Mouse (Mus musculus): ENCODE data around the gene Acan.

The Acan gene

GRCm38 (mm10) chr7:79147011-79147837 is 93.9 kb downstream of the Acan start:
- no peaks in the 10 kb centered on the region for H3K27me3 ChIP-seq (ENCODE audit: insufficient read depth, low read length)
- H3K36me3 ChIP-seq (ENCODE audit: insufficient read depth, low read length): peaks cover 41% of the 10 kb centered on the region
- H3K4me3 ChIP-seq (replicated peaks; ENCODE audit: low read length): peak overlapping the region; percentile 92
- TF ChIP-seq POU5F1 (IDR thresholded peaks at IDR 0.05; ENCODE audit: borderline replicate concordance, low read length) (no peak), CTCF (conservative IDR thresholded peaks at IDR 0.05; ENCODE audit: low read length) (no peak), NANOG (IDR thresholded peaks at IDR 0.05; ENCODE audit: borderline replicate concordance, low read length) (no peak)
- H3K9me3 ChIP-seq (ENCODE audit: low read length): no peaks in the 10 kb centered on the region
- H3K4me1 ChIP-seq (replicated peaks; ENCODE audit: low read depth, low read length): peaks cover 60% of the 10 kb centered on the region

GRCm38 (mm10) chr7:79147931-79148653 is 94.8 kb downstream of the Acan start:
- TF ChIP-seq CTCF (conservative IDR thresholded peaks at IDR 0.05; ENCODE audit: low read length) (no peak), NANOG (IDR thresholded peaks at IDR 0.05; ENCODE audit: borderline replicate concordance, low read length) (no peak), POU5F1 (IDR thresholded peaks at IDR 0.05; ENCODE audit: borderline replicate concordance, low read length) (no peak)
- Histone ChIP-seq H3K36me3 (ENCODE audit: insufficient read depth, low read length) (peaks cover 32% of the 10 kb centered on the region), H3K4me1 (replicated peaks; ENCODE audit: low read depth, low read length) (peaks cover 53% of the 10 kb centered on the region), H3K4me3 (replicated peaks; ENCODE audit: low read length) (peak overlapping the region; percentile 92), H3K27me3 (ENCODE audit: insufficient read depth, low read length) (no peaks in the 10 kb centered on the region), H3K9me3 (ENCODE audit: low read length) (no peaks in the 10 kb centered on the region)

GRCm38 (mm10) chr7:79148711-79149266 is 95.5 kb downstream of the Acan start, which contains the start of gene Mfge8:
Gene Mfge8 (minus strand): TSS chr7:79149060.
- Histone ChIP-seq H3K36me3 (ENCODE audit: insufficient read depth, low read length) (peaks cover 25% of the 10 kb centered on the region), H3K4me1 (replicated peaks; ENCODE audit: low read depth, low read length) (peaks cover 47% of the 10 kb centered on the region), H3K4me3 (replicated peaks; ENCODE audit: low read length) (peak within 1 kb of the TSS; percentile 92), H3K9me3 (ENCODE audit: low read length) (no peaks in the 10 kb centered on the region), H3K27me3 (ENCODE audit: insufficient read depth, low read length) (no peaks in the 10 kb centered on the region)
- TF ChIP-seq CTCF (conservative IDR thresholded peaks at IDR 0.05; ENCODE audit: low read length) (no peak), POU5F1 (IDR thresholded peaks at IDR 0.05; ENCODE audit: borderline replicate concordance, low read length) (no peak), NANOG (IDR thresholded peaks at IDR 0.05; ENCODE audit: borderline replicate concordance, low read length) (no peak)

GRCm38 (mm10) chr7:79149522-79149921 is 96.2 kb downstream of the Acan start:
- Histone ChIP-seq H3K9me3 (ENCODE audit: low read length) (no peaks in the 10 kb centered on the region), H3K4me3 (replicated peaks; ENCODE audit: low read length) (peak overlapping the region; percentile 92), H3K27me3 (ENCODE audit: insufficient read depth, low read length) (peaks cover 3% of the 10 kb centered on the region; the same call in 1 of the 2 replicates), H3K4me1 (replicated peaks; ENCODE audit: low read depth, low read length) (peaks cover 42% of the 10 kb centered on the region), H3K36me3 (ENCODE audit: insufficient read depth, low read length) (peaks cover 18% of the 10 kb centered on the region)
- no peak for TF ChIP-seq CTCF (conservative IDR thresholded peaks at IDR 0.05; ENCODE audit: low read length)
- no peak for TF ChIP-seq POU5F1 (IDR thresholded peaks at IDR 0.05; ENCODE audit: borderline replicate concordance, low read length)
- no peak for TF ChIP-seq NANOG (IDR thresholded peaks at IDR 0.05; ENCODE audit: borderline replicate concordance, low read length)

- H3K4me3 ChIP-seq (replicated peaks; ENCODE audit: low read length): no peak overlapping the region
- no peak for TF ChIP-seq POU5F1 (IDR thresholded peaks at IDR 0.05; ENCODE audit: borderline replicate concordance, low read length)
- TF ChIP-seq CTCF (conservative IDR thresholded peaks at IDR 0.05; ENCODE audit: low read length): no peak
- no peak for TF ChIP-seq NANOG (IDR thresholded peaks at IDR 0.05; ENCODE audit: borderline replicate concordance, low read length)
- peaks cover 3% of the 10 kb centered on the region; the same call in 1 of the 2 replicates for H3K27me3 ChIP-seq (ENCODE audit: insufficient read depth, low read length)
- no peaks in the 10 kb centered on the region; the same call in 1 of the 2 replicates for H3K4me1 ChIP-seq (replicated peaks; ENCODE audit: low read depth, low read length)
- H3K36me3 ChIP-seq (ENCODE audit: insufficient read depth, low read length): no peaks in the 10 kb centered on the region
- H3K9me3 ChIP-seq (ENCODE audit: low read length): peaks cover 11% of the 10 kb centered on the region; the same call in 1 of the 2 replicates
Measured at GRCm38 (mm10) chr7:79159406-79159805, 106.1 kb downstream of the Acan start.
